In genomic region chr6:17503724-17504123, GRCm38 (mm10) we compare ENCODE assay signal across 20 mouse cellular contexts. TPM values are rescaled to one million over a fixed set of nuclear protein-coding genes. Genes with fewer than 3 reads are reported as not detected.
A peak's percentile ranks its signal among the peaks of the same experiment; 100 is the strongest.
DNase-seq lines count a peak whose midpoint lies in the region; ATAC-seq and TF ChIP-seq lines count a peak whose summit lies in the region.
"Had no signal": no experiment of that assay in that cellular context is flagged by ENCODE, and none has a peak within 500 bp of the region (broad histone marks: within the 10 kb centered on the region; RNA-seq: fewer than 3 reads in every experiment).

No protein-coding gene starts in this region.

- 69% methylated on average over 3 of the region's 3 CpGs for WGBS in forebrain, embryonic 12.5 days
- 77% methylated on average over 3 of the region's 3 CpGs for WGBS in forebrain, embryonic 10.5 days
- 36% methylated on average over 3 of the region's 3 CpGs for WGBS in lung, embryonic 14.5 days
- 47% methylated on average over 3 of the region's 3 CpGs for WGBS in kidney, embryonic 15.5 days
- 47% methylated on average over 3 of the region's 3 CpGs for WGBS in stomach, embryonic 14.5 days
- 74% methylated on average over 3 of the region's 3 CpGs for WGBS in neural tube, embryonic 15.5 days

- ATAC-seq in forebrain, embryonic 12.5 days (ENCODE audit: low FRiP score): peak; percentile 36; the same call in 1 of the 2 replicates
- peak; percentile 81; the same call in 1 of the 2 replicates for ATAC-seq in lung, embryonic 14.5 days (ENCODE audit: insufficient read depth)
- ATAC-seq in kidney, embryonic 15.5 days (replicated peaks; ENCODE audit: low FRiP score): peak; percentile 67
- ATAC-seq in stomach, embryonic 14.5 days (ENCODE audit: insufficient number of reproducible peaks, insufficient read depth, low FRiP score, low read depth): peak; percentile 74; the same call in 1 of the 2 replicates
- no peak for ATAC-seq in neural tube, embryonic 15.5 days (ENCODE audit: low FRiP score)
- ATAC-seq: CD4-positive, CD25-positive, alpha-beta regulatory T cell, adult 4 months; forebrain, embryonic 14.5 days; hindbrain, postnatal 0 days had no signal

- H3K36me3 ChIP-seq in forebrain, embryonic 12.5 days (replicated peaks): no peaks in the 10 kb centered on the region
- no peaks in the 10 kb centered on the region for H3K36me3 ChIP-seq in forebrain, embryonic 10.5 days (replicated peaks)
- no peaks in the 10 kb centered on the region for H3K36me3 ChIP-seq in lung, embryonic 14.5 days (ENCODE audit: insufficient read depth)
- H3K36me3 ChIP-seq in kidney, embryonic 15.5 days: no peaks in the 10 kb centered on the region
- H3K36me3 ChIP-seq in stomach, embryonic 14.5 days (ENCODE audit: control insufficient read depth, insufficient read depth, low read length): no peaks in the 10 kb centered on the region
- H3K36me3 ChIP-seq in neural tube, embryonic 15.5 days: no peaks in the 10 kb centered on the region
- H3K36me3 ChIP-seq: G1E; heart, embryonic 12.5 days; neural tube, embryonic 12.5 days had no signal

- H3K4me2 ChIP-seq in forebrain, embryonic 12.5 days: no peak overlapping the region
- no peak overlapping the region for H3K4me2 ChIP-seq in lung, embryonic 14.5 days
- no peak overlapping the region for H3K4me2 ChIP-seq in kidney, embryonic 15.5 days
- no peak overlapping the region for H3K4me2 ChIP-seq in stomach, embryonic 14.5 days (replicated peaks; ENCODE audit: low read depth, low read length)
- H3K4me2 ChIP-seq in neural tube, embryonic 15.5 days: no peak overlapping the region
- H3K4me2 ChIP-seq: heart, embryonic 12.5 days; neural tube, embryonic 12.5 days had no signal

- no peak overlapping the region for H3K4me3 ChIP-seq in forebrain, embryonic 12.5 days (replicated peaks)
- H3K4me3 ChIP-seq in forebrain, embryonic 10.5 days: no peak overlapping the region
- H3K4me3 ChIP-seq in lung, embryonic 14.5 days (ENCODE audit: low read depth, low read length): no peak overlapping the region
- H3K4me3 ChIP-seq in kidney, embryonic 15.5 days (replicated peaks): no peak overlapping the region
- no peak overlapping the region for H3K4me3 ChIP-seq in stomach, embryonic 14.5 days (ENCODE audit: low read depth, low read length)
- H3K4me3 ChIP-seq in neural tube, embryonic 15.5 days (replicated peaks): no peak overlapping the region
- H3K4me3 ChIP-seq: heart, embryonic 12.5 days; neural tube, embryonic 12.5 days had no signal

- no peak for TF ChIP-seq CTCF in lung, embryonic 14.5 days (IDR thresholded peaks at IDR 0.05; ENCODE audit: low read depth)

- no peak overlapping the region for H3K27ac ChIP-seq in forebrain, embryonic 12.5 days
- H3K27ac ChIP-seq in forebrain, embryonic 10.5 days: no peak overlapping the region
- no peak overlapping the region for H3K27ac ChIP-seq in lung, embryonic 14.5 days (ENCODE audit: low read depth)
- H3K27ac ChIP-seq in kidney, embryonic 15.5 days: peak overlapping the region; percentile 70; the same call in 1 of the 2 replicates
- 0 out of 2 replicates have a peak overlapping the region, but pooled peaks have one; percentile 2 for H3K27ac ChIP-seq in stomach, embryonic 14.5 days (ENCODE audit: low read length)
- no peak overlapping the region for H3K27ac ChIP-seq in neural tube, embryonic 15.5 days (replicated peaks)
- H3K27ac ChIP-seq: hindbrain, postnatal 0 days; liver, embryonic 14.5 days; neural tube, embryonic 12.5 days had no signal

- H3K4me1 ChIP-seq in forebrain, embryonic 12.5 days: no peaks in the 10 kb centered on the region
- no peaks in the 10 kb centered on the region for H3K4me1 ChIP-seq in forebrain, embryonic 10.5 days
- peaks cover 5% of the 10 kb centered on the region; the same call in 1 of the 2 replicates for H3K4me1 ChIP-seq in lung, embryonic 14.5 days (ENCODE audit: insufficient read depth)
- H3K4me1 ChIP-seq in kidney, embryonic 15.5 days: 0 out of 2 replicates have a peak, but pooled peaks cover 6% of the 10 kb centered on the region
- H3K4me1 ChIP-seq in stomach, embryonic 14.5 days (ENCODE audit: control insufficient read depth, insufficient read depth, low read length): no peaks in the 10 kb centered on the region
- no peaks in the 10 kb centered on the region for H3K4me1 ChIP-seq in neural tube, embryonic 15.5 days
- H3K4me1 ChIP-seq: neural tube, embryonic 12.5 days had no signal

- H3K9me3 ChIP-seq in forebrain, embryonic 12.5 days: no peaks in the 10 kb centered on the region
- H3K9me3 ChIP-seq in forebrain, embryonic 10.5 days: no peaks in the 10 kb centered on the region
- no peaks in the 10 kb centered on the region for H3K9me3 ChIP-seq in lung, embryonic 14.5 days (ENCODE audit: low read depth, low read length)
- H3K9me3 ChIP-seq in kidney, embryonic 15.5 days (replicated peaks): no peaks in the 10 kb centered on the region
- no peaks in the 10 kb centered on the region for H3K9me3 ChIP-seq in stomach, embryonic 14.5 days (ENCODE audit: control insufficient read depth, low read depth, low read length)
- no peaks in the 10 kb centered on the region for H3K9me3 ChIP-seq in neural tube, embryonic 15.5 days (replicated peaks)
- H3K9me3 ChIP-seq: G1E; heart, embryonic 12.5 days; neural tube, embryonic 12.5 days had no signal

- DNase-seq in forebrain, embryonic 10.5 days (ENCODE audit: extremely low spot score, low spot score): no peak
- peak; percentile 56 for DNase-seq in lung, embryonic 14.5 days
- no peak for DNase-seq in lung, postnatal 10 days
- no peak for DNase-seq in ovary, adult 18-20 months (ENCODE audit: low spot score)
- DNase-seq: adrenal gland, adult 2 months; cerebellum, postnatal 14 days; heart, postnatal 36 days; layer of hippocampus, postnatal 36 days; right cerebral cortex, postnatal 14 days had no signal

- no peaks in the 10 kb centered on the region for H3K27me3 ChIP-seq in forebrain, embryonic 12.5 days
- no peaks in the 10 kb centered on the region for H3K27me3 ChIP-seq in forebrain, embryonic 10.5 days (ENCODE audit: poor library complexity, severe bottlenecking)
- H3K27me3 ChIP-seq in lung, embryonic 14.5 days (ENCODE audit: insufficient read depth, low read length): no peaks in the 10 kb centered on the region
- no peaks in the 10 kb centered on the region for H3K27me3 ChIP-seq in kidney, embryonic 15.5 days
- no peaks in the 10 kb centered on the region for H3K27me3 ChIP-seq in stomach, embryonic 14.5 days (ENCODE audit: control insufficient read depth, insufficient read depth, low read length)
- no peaks in the 10 kb centered on the region for H3K27me3 ChIP-seq in neural tube, embryonic 15.5 days (replicated peaks)
- H3K27me3 ChIP-seq: heart, embryonic 12.5 days; neural tube, embryonic 12.5 days had no signal

- H3K9ac ChIP-seq in forebrain, embryonic 12.5 days: no peak overlapping the region
- no peak overlapping the region for H3K9ac ChIP-seq in lung, embryonic 14.5 days
- no peak overlapping the region for H3K9ac ChIP-seq in kidney, embryonic 15.5 days
- no peak overlapping the region for H3K9ac ChIP-seq in stomach, embryonic 14.5 days (replicated peaks; ENCODE audit: low read depth, low read length)
- no peak overlapping the region for H3K9ac ChIP-seq in neural tube, embryonic 15.5 days (replicated peaks)
- H3K9ac ChIP-seq: heart, embryonic 12.5 days; liver, embryonic 14.5 days; neural tube, embryonic 12.5 days had no signal

RNA-seq across cellular contexts. Expression of gene Met, which starts 40.1 kb away (rescaled TPM):
- 0.77 and 1.00 TPM in 2 replicates for polyA plus RNA-seq in forebrain, embryonic 12.5 days (2016; fragmentation: Nextera tagmentation; extraction: Ambion mirVana)
- 0.81 and 0.82 TPM in 2 replicates for polyA plus RNA-seq in forebrain, embryonic 10.5 days (2016; fragmentation: Nextera tagmentation; extraction: Ambion mirVana)
- polyA plus RNA-seq in lung, embryonic 14.5 days (2014; fragmentation: Nextera tagmentation; extraction: Ambion mirVana): 10.7 and 12.5 TPM in 2 replicates
- 15.1 and 16.1 TPM in 2 replicates for polyA plus RNA-seq in kidney, embryonic 15.5 days (2015; fragmentation: Nextera tagmentation; extraction: Ambion mirVana)
- 15.8 and 16.4 TPM in 2 replicates for polyA plus RNA-seq in stomach, embryonic 14.5 days (2014; fragmentation: Nextera tagmentation; extraction: Ambion mirVana)
- polyA plus RNA-seq in neural tube, embryonic 15.5 days (2015; fragmentation: Nextera tagmentation; extraction: Ambion mirVana): 2.7 and 3.2 TPM in 2 replicates
- polyA plus RNA-seq: G1E had no signal

Comparison
In these comparisons a context has a peak if more than half of its experiments do, and no peak if none do; other contexts are left out.
1. H3K27ac ChIP-seq: peak in kidney, embryonic 15.5 days (single experiment) and stomach, embryonic 14.5 days (single experiment); none in forebrain, embryonic 12.5 days (single experiment), forebrain, embryonic 10.5 days (single experiment), lung, embryonic 14.5 days (single experiment) and neural tube, embryonic 15.5 days (single experiment).